Mouse (Mus musculus) heart, embryonic 15.5 days (tissue): ENCODE results near the gene Smyd3. TPM values are rescaled to one million over a fixed set of nuclear protein-coding genes. Genes with fewer than 3 reads are reported as not detected.
"Not testable (repeated sequence)": the region's sequence is repeated elsewhere in the genome, so short reads cannot be mapped to it uniquely, and the experiment has no call there.

Experiments used
- ATAC-seq: fragments of 200-750 bp; cut with Nextera tagmentation; replicated peaks from 2 replicates; pipeline ENCODE4 v1.8.0; 2017; ENCODE audit warnings: low read depth, moderate TSS enrichment; ENCODE audit not compliant: insufficient number of reproducible peaks, insufficient read depth, low FRiP score
- H3K27ac ChIP-seq: fragments of 300-500 bp; sonication (generic); 2 replicates; pipeline ENCODE4 v1.5.1; 2015; ENCODE audit warnings: mild to moderate bottlenecking, inconsistent platforms
- H3K27me3 ChIP-seq: fragments of 300-500 bp; sonication (generic); 2 replicates; pipeline ENCODE4 v1.6.1; 2015; ENCODE audit warnings: inconsistent platforms
- H3K36me3 ChIP-seq: fragments of 300-500 bp; sonication (generic); 2 replicates; pipeline ENCODE4 v1.6.1; 2015; ENCODE audit warnings: mild to moderate bottlenecking, inconsistent platforms
- H3K4me1 ChIP-seq: fragments of 300-500 bp; sonication (generic); replicated peaks from 2 replicates; pipeline ENCODE4 v1.6.1; 2015; ENCODE audit warnings: inconsistent platforms
- H3K4me2 ChIP-seq: fragments of 300-500 bp; sonication (generic); 2 replicates; pipeline ENCODE4 v1.6.1; 2015; ENCODE audit warnings: inconsistent platforms, mild to moderate bottlenecking, moderate library complexity
- H3K4me3 ChIP-seq: fragments of 300-500 bp; sonication (generic); 2 replicates; pipeline ENCODE4 v1.5.1; 2015; ENCODE audit warnings: mild to moderate bottlenecking, inconsistent platforms
- H3K9ac ChIP-seq: fragments of 300-500 bp; sonication (generic); 2 replicates; pipeline ENCODE4 v1.6.1; 2015; ENCODE audit warnings: mild to moderate bottlenecking, inconsistent platforms
- H3K9me3 ChIP-seq: fragments of 300-500 bp; sonication (generic); replicated peaks from 2 replicates; pipeline ENCODE4 v1.6.1; 2016; ENCODE audit warnings: inconsistent platforms
- WGBS: fragments of 180-500 bp; shearing (Covaris S2); methylation state at CpG from one replicate; pipeline ENCODE4 v1.1.7; 2015; ENCODE audit warnings: mixed read lengths; 5-methylcytosine and 5-hydroxymethylcytosine counted together
- polyA plus RNA-seq: library from polyadenylated mRNA; unstranded; fragments of >200 nt; fragmentation: Nextera tagmentation; extraction: Ambion mirVana; gene quantifications from 2 replicates; pipeline ENCODE4 v1.2.1, GENCODE M21; 2015

The Smyd3 gene
- polyA plus RNA-seq, 1 experiment from 2014 or later = 9.1 TPM

- no peak overlapping the region for H3K9ac ChIP-seq
- no peak overlapping the region for H3K27ac ChIP-seq
- peaks cover 32% of the 10 kb centered on the region for H3K4me1 ChIP-seq
- H3K9me3 ChIP-seq = no peaks in the 10 kb centered on the region
- no peaks in the 10 kb centered on the region for H3K36me3 ChIP-seq
- no peak overlapping the region for H3K4me2 ChIP-seq
- no peak overlapping the region for H3K4me3 ChIP-seq
- no peak for ATAC-seq
- 67% methylated on average over 3 of the region's 3 CpGs for WGBS
- H3K27me3 ChIP-seq = no peaks in the 10 kb centered on the region
Observed at GRCm38 (mm10) chr1:179551336-179551735, 33.5 kb upstream of the Smyd3 start.

- Histone ChIP-seq H3K4me2 (no peak overlapping the region), H3K4me3 (no peak overlapping the region), H3K27ac (no peak overlapping the region), H3K4me1 (peaks cover 40% of the 10 kb centered on the region), H3K9me3 (no peaks in the 10 kb centered on the region), H3K9ac (no peak overlapping the region), H3K36me3 (no peaks in the 10 kb centered on the region), H3K27me3 (no peaks in the 10 kb centered on the region)
- ATAC-seq = no peak
- 83% methylated on average over 5 of the region's 5 CpGs for WGBS
Observed at GRCm38 (mm10) chr1:179548996-179549752, 31.3 kb upstream of the Smyd3 start.

GRCm38 (mm10) chr1:179548220-179548619, 30.4 kb upstream of the Smyd3 start:
- Histone ChIP-seq H3K9me3 (no peaks in the 10 kb centered on the region), H3K27me3 (no peaks in the 10 kb centered on the region), H3K9ac (peak overlapping the region; percentile 37; the same call in 1 of the 2 replicates), H3K4me2 (peak overlapping the region; percentile 65), H3K4me3 (peak overlapping the region; percentile 83), H3K27ac (peak overlapping the region; percentile 42), H3K4me1 (peaks cover 31% of the 10 kb centered on the region), H3K36me3 (peaks cover 3% of the 10 kb centered on the region; the same call in 1 of the 2 replicates)
- ATAC-seq = no peak
- WGBS = 63% methylated on average over 11 of the region's 11 CpGs

DNA sequence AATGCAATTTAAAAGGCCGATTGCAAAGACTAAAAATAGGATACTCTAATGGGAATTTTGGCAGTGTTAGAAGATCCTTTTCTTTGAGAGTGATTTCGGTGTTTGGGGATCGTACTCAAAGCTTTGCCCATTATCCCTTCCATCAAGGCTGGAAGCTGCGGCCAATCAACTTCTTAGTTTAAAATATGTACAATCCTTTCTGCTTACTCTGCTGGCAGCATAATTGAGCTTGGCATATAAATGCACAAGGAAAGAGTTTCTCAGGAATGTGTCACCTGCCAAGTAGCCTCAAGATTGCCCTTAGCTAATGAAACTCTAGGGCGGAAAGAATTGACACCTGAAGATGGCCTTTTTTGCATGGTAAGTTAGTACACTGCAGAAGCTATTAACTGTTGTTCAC, 29.3 kb upstream of the Smyd3 start:
- ATAC-seq = no peak
- no peaks in the 10 kb centered on the region for H3K9me3 ChIP-seq
- peak overlapping the region; percentile 96 for H3K27ac ChIP-seq

GRCm38 (mm10) chr1:179546551-179546917, 28.7 kb upstream of the Smyd3 start:
- Histone ChIP-seq H3K27me3 (no peaks in the 10 kb centered on the region), H3K4me1 (peaks cover 25% of the 10 kb centered on the region), H3K4me2 (peak overlapping the region; percentile 65), H3K9me3 (no peaks in the 10 kb centered on the region), H3K4me3 (peak overlapping the region; percentile 83), H3K36me3 (peaks cover 5% of the 10 kb centered on the region; the same call in 1 of the 2 replicates), H3K27ac (peak overlapping the region; percentile 96), H3K9ac (peak overlapping the region; percentile 81)
- WGBS = under 1% methylated on average over 41 of the region's 44 CpGs
- peak; percentile 75 for ATAC-seq

More for the DNA sequence above, 29.3 kb upstream of the Smyd3 start:
- Histone ChIP-seq H3K9ac (peak overlapping the region; percentile 81), H3K4me1 (peaks cover 25% of the 10 kb centered on the region), H3K36me3 (peaks cover 4% of the 10 kb centered on the region; the same call in 1 of the 2 replicates), H3K27me3 (no peaks in the 10 kb centered on the region), H3K4me3 (peak overlapping the region; percentile 83), H3K4me2 (peak overlapping the region; percentile 65)
- 19% methylated on average over 5 of the region's 5 CpGs for whole genome bisulfite sequencing

GRCm38 (mm10) chr1:179545768-179546550, 28.1 kb upstream of the Smyd3 start, which contains the start of the genes Tfb2m and Cnst:
Gene Tfb2m (minus strand): TSS chr1:179546267.
Gene Cnst (plus strand): TSS chr1:179546370.
- ATAC-seq = peak; percentile 98
- H3K4me2 ChIP-seq = peak within 1 kb of the TSS; percentile 81
- not testable (repeated sequence) for H3K9me3 ChIP-seq, H3K36me3 ChIP-seq, H3K27me3 ChIP-seq
- H3K4me1 ChIP-seq = peaks cover 22% of the 10 kb centered on the region
- peak within 1 kb of the TSS; percentile 81 for H3K9ac ChIP-seq
- H3K4me3 ChIP-seq = peak within 1 kb of the TSS; percentile 83
- peak within 1 kb of the TSS; percentile 96 for H3K27ac ChIP-seq
- WGBS = under 1% methylated on average over 69 of the region's 69 CpGs

DNA sequence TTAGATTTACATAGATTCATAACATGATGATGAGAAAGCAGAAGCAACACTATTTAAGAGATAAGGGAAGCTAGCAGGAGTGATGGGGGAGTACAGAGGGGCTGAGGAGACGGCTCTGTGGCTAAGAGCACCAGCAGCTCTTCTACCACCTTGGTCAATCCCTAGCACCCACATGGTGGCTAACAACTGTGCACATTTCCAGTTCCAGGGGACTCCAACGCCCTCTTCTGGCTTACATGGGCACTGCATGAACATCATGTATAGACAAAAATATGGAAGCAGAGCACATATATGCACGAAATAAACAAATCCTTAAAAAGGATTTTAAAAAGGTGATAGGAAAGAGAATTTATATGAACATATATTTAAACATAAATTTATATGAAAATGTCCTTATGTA, 23.7 kb upstream of the Smyd3 start:
- Histone ChIP-seq H3K36me3 (peaks cover 22% of the 10 kb centered on the region), H3K4me3 (no peak overlapping the region), H3K4me2 (no peak overlapping the region), H3K9ac (no peak overlapping the region), H3K27ac (no peak overlapping the region), H3K27me3 (no peaks in the 10 kb centered on the region), H3K4me1 (peaks cover 8% of the 10 kb centered on the region), H3K9me3 (no peaks in the 10 kb centered on the region)
- WGBS = 57% methylated on average over 3 of the region's 3 CpGs
- ATAC-seq = no peak

DNA sequence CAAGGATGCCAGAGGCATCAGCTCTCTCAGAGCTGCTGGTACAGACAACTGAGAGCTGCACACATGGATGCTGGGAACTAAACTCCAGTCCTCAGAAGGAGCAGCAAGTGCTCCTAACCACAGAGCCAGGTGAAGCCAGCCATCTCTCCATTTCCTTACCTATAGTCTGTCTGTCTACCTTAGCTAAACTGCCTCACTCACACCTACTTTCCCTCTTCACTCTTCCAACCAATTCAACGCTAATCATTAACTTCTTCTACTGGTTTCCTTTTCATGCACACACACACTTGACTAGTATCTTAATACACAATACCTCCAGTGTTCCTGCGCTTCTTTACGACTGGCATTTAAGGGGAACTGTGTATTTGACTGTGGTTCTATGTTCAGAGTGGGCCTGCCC, 22.0 kb upstream of the Smyd3 start:
- Histone ChIP-seq H3K9ac (no peak overlapping the region), H3K4me1 (peaks cover under 1% of the 10 kb centered on the region; the same call in 1 of the 2 replicates), H3K9me3 (no peaks in the 10 kb centered on the region), H3K36me3 (peaks cover 25% of the 10 kb centered on the region), H3K27me3 (no peaks in the 10 kb centered on the region), H3K4me2 (no peak overlapping the region), H3K27ac (no peak overlapping the region), H3K4me3 (no peak overlapping the region)
- 90% methylated on average over 3 of the region's 3 CpGs for WGBS
- ATAC-seq = no peak

GRCm38 (mm10) chr1:179539054-179539453, 21.2 kb upstream of the Smyd3 start:
- 87% methylated on average over 3 of the region's 3 CpGs for WGBS
- Histone ChIP-seq H3K4me1 (no peaks in the 10 kb centered on the region), H3K27ac (no peak overlapping the region), H3K27me3 (no peaks in the 10 kb centered on the region), H3K9me3 (no peaks in the 10 kb centered on the region), H3K4me3 (no peak overlapping the region), H3K9ac (no peak overlapping the region), H3K4me2 (no peak overlapping the region), H3K36me3 (peaks cover 29% of the 10 kb centered on the region)
- no peak for ATAC-seq

GRCm38 (mm10) chr1:179519901-179520300, 2.1 kb upstream of the Smyd3 start:
- Histone ChIP-seq H3K36me3 (no peaks in the 10 kb centered on the region), H3K4me2 (no peak overlapping the region), H3K27ac (no peak overlapping the region), H3K9me3 (no peaks in the 10 kb centered on the region), H3K9ac (no peak overlapping the region), H3K27me3 (no peaks in the 10 kb centered on the region), H3K4me1 (peaks cover 7% of the 10 kb centered on the region), H3K4me3 (no peak overlapping the region)
- ATAC-seq = no peak
- 76% methylated on average over 3 of the region's 3 CpGs for WGBS

- ATAC-seq = peak; percentile 32; the same call in 1 of the 2 replicates
- WGBS = under 1% methylated on average over 21 of the region's 21 CpGs
- no peaks in the 10 kb centered on the region for H3K36me3 ChIP-seq
- H3K4me3 ChIP-seq = peak overlapping the region; percentile 91
- no peaks in the 10 kb centered on the region for H3K9me3 ChIP-seq
- H3K4me1 ChIP-seq = peaks cover 7% of the 10 kb centered on the region
- peak overlapping the region; percentile 72 for H3K27ac ChIP-seq
- H3K27me3 ChIP-seq = no peaks in the 10 kb centered on the region
- H3K4me2 ChIP-seq = peak overlapping the region; percentile 97
- H3K9ac ChIP-seq = peak overlapping the region; percentile 80
Observed at GRCm38 (mm10) chr1:179516941-179517712, 714 bp downstream of the Smyd3 start.
